Mouse (Mus musculus) A20 (cell line): ENCODE measurements around the gene Gm37240.

ENCODE experiments used
- DNase-seq: peaks from one replicate; pipeline ENCODE4 v3.0.0-alpha.2; 2011; ENCODE audit warnings: low read depth, low spot score

Gm37240 gene

DNA sequence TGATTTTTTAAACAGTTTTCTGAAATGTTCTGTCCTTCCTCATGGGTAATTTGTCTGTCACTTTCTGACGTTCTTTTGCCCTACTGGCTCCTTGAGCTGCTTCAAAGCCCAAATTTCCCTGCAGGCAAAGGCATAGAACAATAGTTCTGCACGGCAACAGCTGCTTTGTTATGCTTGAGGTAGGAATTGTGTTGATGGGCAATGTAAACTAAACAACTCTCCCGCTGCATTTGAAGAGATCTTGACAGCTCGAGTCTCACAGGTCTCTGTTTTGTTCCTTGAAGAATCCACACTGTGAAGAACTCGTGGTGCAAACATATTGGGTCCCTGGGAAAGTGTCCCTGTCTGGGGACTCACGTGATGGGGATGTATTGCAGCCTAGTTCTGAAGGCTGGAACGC lies 746.8 kb downstream of the Gm37240 start:
- DNase-seq = no peak

DNA sequence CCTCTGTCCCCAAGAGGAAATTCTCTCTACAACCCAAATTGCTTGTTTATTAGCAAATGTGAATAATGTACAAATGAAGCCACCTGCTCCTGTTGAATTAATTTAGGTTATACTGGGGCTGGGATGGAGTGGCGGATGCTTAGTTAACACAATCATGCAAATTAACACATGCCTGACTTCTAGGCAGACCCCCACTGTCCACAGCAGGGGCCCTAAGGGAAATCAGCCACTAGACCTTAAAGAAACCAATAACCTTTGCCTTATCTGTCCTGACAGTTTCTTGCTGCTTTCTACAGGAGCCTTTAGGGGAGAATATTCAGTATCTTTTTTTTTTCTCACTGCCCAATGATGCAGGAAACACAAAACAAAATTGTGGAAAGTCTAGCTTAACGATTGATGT lies 748.9 kb downstream of the Gm37240 start:
- DNase-seq = no peak

DNA sequence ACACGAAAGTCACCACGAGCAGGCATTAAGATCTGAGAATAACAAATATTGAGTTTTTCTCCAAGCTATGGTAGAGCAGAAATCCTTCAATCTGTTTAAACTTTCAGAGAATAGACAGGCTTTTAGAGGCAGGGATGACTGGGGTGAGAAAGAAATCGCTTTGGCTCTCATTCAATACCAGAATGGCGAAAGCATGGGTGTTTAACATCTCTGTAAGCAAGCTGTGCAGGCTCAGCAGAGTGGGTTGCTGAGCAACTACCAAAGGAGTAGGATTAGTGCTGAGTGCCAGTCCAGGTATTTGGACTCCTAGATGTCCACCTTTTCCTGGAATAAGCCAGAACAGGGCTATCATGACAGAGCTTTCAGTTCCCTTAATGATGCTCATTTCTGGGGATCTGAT lies 753.8 kb downstream of the Gm37240 start:
- DNase-seq = no peak

DNA sequence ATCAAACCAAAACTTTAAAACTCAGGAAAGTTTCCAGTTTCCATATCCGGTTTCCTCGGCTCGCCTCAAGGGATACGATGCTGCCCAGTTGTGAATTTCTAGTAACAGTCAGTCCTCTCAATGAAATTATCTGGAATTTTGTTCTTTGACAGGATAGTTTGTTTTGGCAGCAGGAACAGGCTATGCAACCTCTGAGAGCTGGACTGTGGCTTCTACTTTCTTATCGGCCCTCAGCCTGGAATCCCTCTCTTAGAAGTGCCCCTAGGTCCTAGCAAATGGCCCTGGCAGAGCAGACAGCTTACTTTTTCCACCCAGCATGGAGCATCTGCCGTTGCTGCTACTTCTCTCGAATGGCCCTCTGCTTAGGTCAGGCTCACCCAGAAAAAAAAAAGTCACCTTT lies 755.4 kb downstream of the Gm37240 start:
- no peak for DNase-seq

DNA sequence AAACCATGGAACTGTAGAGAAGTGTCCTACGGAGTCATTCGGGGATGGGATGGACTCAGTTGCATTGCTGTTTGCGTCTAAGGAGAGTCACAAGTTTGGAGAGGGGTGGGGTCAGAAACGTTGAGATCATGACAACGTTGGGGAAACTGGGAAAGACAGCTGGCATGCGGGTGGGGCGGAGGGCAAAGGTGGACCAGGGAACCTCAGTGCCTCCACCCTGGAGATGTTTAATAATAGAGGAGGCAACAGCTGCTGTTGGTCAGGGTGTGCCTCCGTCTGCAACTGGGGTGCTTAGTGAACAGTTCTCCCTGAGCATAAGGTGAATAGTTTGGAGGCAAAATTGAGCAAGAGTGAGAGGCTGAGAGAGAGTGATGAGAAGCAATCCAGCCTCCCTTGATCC lies 758.8 kb downstream of the Gm37240 start:
- DNase-seq = no peak

DNA sequence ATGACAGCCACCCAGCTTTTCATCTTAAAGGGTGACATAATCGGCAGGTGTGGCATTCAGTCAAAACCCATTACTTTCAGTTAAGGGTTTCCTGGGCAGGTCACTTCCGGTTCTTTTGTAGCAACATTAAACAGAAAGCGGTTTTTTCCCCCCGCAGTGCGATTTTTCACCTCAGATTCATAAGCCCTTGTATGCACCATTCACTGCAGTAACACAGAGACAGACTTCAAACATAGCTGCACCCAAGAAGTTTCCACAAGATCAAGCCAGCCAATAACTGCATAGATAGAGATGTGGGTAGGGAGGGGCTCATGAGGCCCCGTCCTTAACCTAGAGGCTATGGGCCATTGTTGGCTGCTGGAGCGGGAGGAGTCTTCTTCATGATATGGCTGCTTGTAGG lies 760.3 kb downstream of the Gm37240 start:
- DNase-seq = peak; percentile 20

DNA sequence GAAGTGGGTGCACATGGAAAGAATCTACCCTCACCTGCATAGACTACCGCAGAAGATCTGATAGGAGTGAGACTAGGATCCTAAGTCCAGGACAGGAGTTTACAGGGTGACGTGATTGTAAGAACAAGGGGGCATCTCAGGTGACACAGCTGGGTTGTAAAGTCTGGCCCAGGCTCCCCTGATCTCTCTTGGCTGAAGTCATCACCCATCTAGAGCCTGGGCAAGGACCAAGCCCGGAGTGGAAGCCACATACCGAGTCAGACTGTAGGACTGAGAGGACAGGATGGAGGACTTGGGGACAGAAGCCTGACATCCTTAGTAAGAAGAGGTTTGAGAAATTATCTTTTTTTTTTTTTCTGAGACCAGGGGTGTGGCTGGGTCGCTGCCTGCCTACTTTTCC lies 761.8 kb downstream of the Gm37240 start:
- DNase-seq = no peak

DNA sequence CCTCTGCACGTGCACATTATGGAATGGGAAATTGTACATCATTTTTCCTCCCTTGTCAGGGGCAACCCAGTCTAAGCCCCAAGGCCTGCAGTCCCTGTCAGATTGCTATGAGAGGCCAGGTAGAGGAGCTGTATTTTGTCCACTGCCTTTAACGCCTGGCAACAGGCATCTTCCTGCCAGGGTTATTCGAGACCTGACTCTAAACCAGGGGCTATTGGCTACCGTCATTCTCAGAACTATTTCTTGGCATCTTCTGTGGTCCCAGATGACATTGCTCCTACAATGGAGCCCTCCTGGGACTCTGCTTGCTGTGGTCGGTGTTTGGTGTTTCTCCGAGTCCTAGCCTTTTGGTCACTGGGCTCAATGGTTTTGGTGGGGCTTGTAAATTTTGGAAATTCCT lies 762.4 kb downstream of the Gm37240 start:
- no peak for DNase-seq

DNA sequence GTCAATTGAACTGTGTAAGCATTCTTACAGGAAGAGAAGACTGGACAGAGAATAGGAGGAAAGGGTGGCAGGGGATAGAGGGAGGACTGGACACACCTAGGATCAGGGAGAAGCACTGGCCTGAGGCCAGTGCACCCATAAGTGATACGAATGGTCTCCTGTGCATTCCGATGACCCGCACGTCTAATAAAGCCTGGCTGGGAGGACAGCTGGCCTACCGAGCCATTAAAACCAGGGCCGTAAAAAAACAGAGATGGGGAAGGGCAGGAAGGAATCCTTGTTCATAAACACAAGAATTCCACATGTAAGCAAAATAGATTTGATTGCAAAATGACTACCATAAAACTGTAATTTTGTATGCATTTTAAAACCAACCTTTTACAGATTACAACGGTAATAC lies 762.9 kb downstream of the Gm37240 start:
- no peak for DNase-seq

DNA sequence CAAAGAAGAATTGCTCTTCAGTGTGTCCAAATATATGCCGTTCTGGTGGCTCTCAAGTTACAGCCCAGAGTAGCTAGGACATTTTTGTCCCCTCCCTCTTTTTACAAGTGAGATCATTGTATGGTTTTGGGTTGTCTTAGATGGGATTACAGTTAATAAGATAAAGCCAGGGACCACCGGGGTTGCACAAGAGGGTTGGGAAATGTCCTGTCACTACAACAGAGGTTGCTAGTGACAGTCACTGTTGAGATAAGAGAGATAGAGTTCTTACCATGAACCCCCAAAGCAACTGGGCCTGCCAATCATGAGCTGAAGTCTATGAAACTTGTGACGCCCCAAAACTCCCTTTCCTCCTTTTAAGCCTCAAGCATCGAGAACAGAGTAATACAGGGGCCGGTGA lies 769.6 kb downstream of the Gm37240 start:
- no peak for DNase-seq

DNA sequence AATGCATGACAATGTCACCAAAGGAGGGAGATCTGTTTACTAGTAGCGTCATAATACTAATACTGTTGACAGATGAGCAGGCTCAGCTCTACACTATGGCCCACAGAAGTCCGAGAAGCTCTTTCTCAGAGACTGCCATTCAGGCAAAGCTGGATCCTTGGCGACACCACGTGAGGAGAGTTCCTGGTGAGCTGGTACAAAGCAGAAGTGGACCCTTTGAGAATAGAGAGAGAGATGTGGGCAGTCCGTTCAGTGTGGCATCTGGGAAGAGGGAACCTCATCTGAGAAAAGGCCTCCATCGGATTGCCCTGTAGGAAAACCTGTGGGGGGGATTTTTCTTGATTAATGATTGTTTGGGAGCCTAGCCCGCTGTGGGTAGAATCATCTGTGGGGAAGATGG lies 770.3 kb downstream of the Gm37240 start:
- DNase-seq = no peak

DNA sequence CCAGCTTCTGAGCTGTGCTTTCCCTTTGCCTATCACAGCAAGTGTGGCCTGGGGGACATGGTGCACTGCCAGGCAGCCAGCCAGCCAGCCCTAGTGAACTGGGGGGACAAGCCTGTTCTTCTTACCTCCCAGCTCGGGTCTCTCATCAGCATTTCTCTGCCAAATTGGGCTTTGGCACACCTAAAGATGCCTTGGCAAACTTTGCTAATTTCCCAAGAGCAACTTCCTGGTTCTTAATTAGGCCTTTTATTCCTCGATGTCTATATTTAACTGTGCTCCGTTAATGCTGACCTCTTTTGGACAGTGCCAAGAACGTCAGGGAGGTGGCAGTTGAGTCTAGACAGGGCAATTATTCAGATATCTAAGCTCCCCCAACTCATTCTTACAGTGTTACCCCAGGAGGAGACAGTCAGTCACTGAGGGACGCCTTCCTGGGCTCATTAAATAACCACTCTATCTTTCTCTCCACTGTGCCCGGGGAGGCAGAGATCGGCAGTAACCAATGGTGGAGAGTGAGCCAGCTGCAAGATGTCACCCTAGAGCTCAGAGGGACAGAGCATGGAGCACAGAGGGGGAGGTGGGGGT lies 771.3 kb downstream of the Gm37240 start:
- no peak for DNase-seq

DNA sequence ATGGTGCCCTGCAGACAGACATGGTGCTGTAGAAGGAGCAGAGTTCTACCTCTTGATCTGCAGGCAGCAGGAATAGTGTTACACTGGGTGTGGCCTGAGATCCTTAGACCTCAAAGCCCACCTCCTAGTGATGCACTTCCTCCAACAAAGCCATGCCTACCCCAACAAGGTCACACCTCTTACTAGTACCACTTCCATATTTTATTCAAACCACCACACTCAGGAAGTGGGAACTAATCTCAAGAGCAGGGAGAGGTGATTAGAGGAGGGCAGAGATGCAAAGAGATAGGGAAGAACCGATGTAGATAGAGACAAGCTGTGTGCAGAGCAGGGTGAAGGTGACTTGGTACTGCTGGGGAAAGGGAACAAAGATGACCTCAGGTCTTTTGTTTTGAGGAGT lies 773.8 kb downstream of the Gm37240 start:
- no peak for DNase-seq

DNA sequence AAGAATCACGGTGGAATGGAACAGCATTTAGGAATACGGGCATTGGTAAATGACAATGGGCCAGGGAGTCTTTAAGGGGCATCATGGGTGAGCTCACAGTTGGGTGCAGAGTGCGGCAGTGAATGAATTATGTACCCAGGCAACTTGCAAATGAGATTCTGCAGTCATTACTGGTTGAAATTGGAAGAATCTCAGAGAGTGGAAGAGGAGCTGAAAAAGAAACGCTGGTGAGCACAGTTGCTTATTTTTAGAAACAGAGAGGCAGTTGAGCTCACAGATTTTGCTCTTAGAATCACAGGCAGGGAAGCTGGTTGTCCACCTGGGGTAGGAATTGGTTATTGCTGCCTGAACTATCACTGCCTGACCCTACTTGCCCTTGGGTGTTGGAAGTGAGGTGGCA lies 776.6 kb downstream of the Gm37240 start:
- DNase-seq = no peak

DNA sequence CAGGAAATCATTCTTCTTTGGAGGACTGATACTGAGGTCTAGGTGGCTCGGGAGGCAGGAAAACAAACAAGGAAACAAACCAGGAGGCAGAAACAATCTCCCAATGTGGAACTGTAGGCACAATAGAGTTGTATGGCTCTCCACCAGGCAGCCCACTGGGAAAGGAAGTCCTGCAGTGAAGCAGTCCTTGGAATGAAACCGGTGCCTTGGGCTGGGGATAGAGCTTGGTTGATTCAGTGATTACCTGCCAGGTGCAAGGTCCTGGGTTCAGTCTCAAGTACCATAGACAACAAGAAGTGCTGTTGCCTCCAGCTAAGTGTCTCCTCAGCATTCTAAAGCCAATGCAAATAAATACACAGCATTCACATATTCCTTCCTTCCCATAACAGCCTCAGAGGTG lies 778.1 kb downstream of the Gm37240 start:
- no peak for DNase-seq

DNA sequence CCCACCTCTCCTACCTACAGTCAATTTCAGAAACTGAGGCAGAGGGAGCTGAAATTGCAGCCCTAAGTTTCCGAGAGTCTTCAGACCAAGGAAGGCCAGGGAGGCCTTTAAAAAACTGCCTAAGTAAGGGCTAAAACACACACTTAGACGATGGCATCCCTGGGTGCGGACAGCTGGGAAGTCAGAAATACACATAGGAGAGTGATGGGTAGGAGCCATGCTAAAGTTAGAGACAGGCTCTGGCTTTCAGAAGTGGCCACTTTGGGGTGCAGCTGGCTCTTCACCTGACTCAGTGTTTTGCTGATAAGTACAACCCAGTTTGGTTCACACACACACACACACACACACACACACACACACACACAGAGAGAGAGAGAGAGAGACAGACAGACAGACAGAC lies 778.9 kb downstream of the Gm37240 start:
- DNase-seq = no peak

DNA sequence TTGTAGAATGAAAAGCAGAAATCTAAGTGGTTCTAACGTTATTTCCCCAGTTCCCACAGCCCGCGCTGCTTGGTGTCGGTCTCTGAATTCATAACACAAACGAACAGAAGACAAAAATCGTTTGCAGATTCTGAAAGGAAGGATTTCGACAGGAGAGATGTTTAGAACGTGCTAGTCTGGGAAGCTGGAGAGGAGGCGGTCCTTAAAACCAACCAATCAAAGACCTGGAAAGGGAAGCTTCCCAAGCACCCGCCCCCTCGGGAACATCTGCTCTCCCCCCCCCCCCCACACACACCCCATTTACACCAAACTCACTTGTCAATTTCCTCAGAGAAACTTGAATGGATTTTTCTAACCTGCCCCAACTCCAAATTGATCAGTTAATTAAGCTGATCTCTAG lies 780.4 kb downstream of the Gm37240 start:
- no peak for DNase-seq

DNA sequence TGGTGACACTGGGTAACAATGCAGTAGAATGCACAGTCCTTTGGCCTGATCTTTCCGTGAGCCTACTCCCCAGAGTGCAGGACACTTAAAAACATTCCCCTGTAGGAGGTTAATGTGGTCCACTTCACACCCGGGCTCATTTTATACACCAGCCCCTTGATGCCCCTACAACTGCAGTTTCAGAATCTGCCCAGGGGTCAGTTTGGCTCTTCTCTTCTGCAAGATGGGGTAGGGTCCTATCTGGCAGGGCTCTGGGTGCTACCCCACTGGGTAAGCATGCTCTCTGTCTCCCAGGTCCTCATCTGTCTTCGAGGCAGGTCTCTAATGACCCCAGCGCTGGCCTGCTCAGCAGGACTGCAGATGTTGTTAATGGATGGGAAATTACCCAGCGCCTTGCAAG lies 783.0 kb downstream of the Gm37240 start:
- no peak for DNase-seq

DNA sequence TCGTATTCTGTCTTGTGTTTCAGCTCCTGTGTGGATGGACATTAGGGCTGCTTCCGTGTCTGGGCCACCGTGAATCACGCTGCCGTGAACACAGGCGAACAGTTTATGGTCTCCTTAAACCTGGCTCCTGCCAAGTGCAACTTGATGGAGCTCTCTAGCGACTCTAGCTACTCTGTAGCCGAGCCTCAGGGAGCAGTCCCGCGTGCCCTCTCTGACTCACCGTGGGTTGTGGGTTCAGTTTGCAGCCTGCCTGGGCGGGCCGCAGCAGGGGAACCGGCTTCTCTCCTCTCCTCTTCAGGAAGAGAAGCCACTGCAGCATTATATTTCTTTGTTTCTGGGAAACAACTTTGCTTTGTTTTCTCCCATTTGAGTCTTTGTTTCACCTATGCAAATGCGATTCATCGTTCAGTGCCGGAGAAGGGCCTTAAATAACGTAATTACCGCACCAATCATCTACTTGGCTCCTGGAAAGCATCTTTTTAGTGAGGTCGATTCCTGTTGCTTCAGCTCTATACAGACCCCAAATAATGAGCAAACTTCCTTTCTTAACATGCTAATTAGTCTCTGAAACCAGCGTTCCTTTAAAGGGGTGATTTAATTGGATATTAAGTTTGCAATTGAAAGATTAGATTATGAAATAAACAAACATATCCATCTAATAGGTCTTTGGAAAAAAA lies 806.3 kb downstream of the Gm37240 start:
- no peak for DNase-seq

DNA sequence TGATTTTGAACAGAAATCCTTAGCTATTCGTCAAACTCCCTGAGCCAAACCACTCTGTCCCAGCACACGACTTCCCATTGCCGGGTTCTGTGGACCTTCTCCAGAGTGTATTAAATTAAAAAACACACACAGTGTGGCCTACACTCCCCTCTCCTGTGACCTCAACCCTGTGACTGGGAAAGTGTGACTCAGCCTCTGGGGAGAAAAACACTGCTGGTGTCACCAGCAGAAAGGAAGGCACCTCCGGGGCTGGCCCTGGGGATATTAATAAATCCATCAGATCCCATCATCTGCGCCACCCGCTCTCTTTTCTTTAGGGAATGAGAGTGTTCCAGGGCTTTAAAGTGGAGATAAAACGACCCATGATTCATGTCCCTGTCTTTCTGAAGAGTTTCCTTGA lies 823.2 kb downstream of the Gm37240 start:
- DNase-seq = no peak

DNA sequence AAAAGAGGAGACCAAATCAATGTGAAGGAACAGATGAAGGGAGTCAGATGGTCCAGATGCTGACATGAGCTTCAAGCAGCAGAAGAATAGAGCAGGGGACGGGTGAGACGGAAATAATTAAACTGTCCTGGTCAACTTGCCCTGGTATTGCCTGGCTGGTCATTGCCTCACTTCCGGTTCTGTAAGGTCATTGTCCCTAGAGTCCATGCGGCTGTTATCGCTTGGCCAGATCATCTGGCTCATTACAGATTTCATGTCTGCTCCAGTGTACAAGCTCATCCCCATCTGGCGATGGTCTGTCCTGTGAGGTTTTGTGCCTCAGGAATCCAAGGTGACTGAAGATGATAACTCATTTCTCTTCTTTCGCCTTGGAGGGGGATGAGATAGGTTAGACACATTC lies 827.2 kb downstream of the Gm37240 start:
- no peak for DNase-seq

DNA sequence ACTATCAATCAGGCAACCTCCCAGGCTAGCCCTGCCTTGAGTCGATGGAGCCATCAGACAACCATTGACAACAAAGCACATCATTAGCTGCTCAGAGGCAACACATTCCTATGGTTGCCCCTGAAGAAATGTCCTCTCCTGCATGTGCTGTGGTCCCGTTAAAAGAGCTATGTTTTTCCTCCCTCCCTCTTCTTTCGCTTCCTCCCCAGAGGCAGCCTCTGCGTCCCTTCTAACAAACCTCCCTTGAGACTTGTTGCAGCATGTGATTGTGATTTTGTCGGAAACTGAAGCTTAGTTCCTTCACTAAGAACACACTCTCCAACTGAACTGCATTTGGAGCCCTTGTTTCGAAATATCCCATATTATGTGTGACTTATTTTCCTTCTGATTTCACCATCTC lies 830.1 kb downstream of the Gm37240 start:
- DNase-seq = peak; percentile 7

DNA sequence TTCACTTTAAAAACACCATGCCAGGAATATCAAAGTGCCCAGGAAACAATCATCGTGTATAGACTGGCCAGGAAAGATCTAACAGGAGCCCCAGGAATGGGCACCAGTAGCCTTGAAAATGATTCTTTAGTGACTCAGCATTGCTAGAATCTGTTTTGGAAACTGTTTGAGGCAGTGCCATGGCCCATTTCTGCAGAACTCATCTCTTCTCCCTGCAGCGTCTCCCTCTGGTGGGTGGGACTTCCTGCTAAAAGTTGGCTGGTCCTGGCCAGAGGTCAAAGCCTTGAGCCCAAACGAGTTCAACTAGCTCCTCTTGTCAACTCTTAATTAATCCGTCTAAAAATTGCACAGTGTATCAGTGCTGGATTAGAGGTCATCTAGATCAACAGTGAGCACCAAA lies 833.8 kb downstream of the Gm37240 start:
- DNase-seq = no peak

DNA sequence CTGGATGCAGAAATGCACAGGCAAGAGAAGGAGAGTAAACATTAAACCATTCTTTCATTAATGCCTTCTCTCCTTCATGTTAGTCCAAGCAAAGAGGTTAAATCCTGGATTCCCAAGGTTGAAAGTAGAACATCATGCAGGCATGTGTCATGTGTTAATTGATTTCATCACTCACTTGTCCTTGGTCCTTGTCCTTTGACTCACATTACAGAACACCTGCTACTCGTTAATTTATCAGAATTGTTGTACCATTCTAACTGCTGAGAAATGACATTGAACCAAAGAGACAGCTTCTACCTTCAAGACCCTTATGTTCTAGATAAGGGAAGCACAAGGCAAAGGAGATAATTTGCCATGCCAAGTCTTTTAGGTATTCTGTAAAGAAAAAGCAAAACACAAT lies 835.1 kb downstream of the Gm37240 start:
- DNase-seq = no peak
